Comparison of ENCODE assay signal across 30 mouse cellular contexts in genomic region chr5:86083987-86084386, GRCm38 (mm10). TPM values are rescaled to one million over a fixed set of nuclear protein-coding genes. Genes with fewer than 3 reads are reported as not detected.
"Had no signal": no experiment of that assay in that cellular context is flagged by ENCODE, and none has a peak within 500 bp of the region (broad histone marks: within the 10 kb centered on the region; RNA-seq: fewer than 3 reads in every experiment).

No protein-coding gene starts in this region.

- H3K4me2 ChIP-seq: heart, embryonic 11.5 days; heart, embryonic 13.5 days; heart, embryonic 15.5 days; hindbrain, embryonic 13.5 days; hindbrain, embryonic 15.5 days; limb, embryonic 13.5 days; limb, embryonic 15.5 days; liver, embryonic 13.5 days; liver, embryonic 15.5 days had no signal

- H3K27ac ChIP-seq: heart, adult 2 months; heart, embryonic 13.5 days; heart, embryonic 15.5 days; hindbrain, embryonic 13.5 days; hindbrain, embryonic 15.5 days; hindbrain, postnatal 0 days; limb, embryonic 13.5 days; limb, embryonic 15.5 days; liver, embryonic 13.5 days; liver, embryonic 15.5 days had no signal

- H3K4me3 ChIP-seq: heart, adult 2 months; heart, embryonic 13.5 days; heart, embryonic 15.5 days; hindbrain, embryonic 13.5 days; hindbrain, embryonic 15.5 days; limb, embryonic 13.5 days; limb, embryonic 15.5 days; liver, embryonic 13.5 days; liver, embryonic 15.5 days had no signal

- DNase-seq: forebrain, postnatal 0 days; gastrocnemius, postnatal 14 days; gastrocnemius, postnatal 36 days; heart, adult 11 months; heart, adult 2 months; heart, postnatal 14 days; heart, postnatal 36 days; kidney, adult 11 months; kidney, postnatal 14 days; layer of hippocampus, adult 9-11 months; layer of hippocampus, postnatal 36 days; left cerebral cortex, postnatal 4 days; liver, embryonic 13.5 days; lung, adult 18-20 months had no signal

- ATAC-seq: forebrain, postnatal 0 days; hindbrain, postnatal 0 days had no signal

- H3K4me1 ChIP-seq: heart, embryonic 13.5 days; heart, embryonic 15.5 days; hindbrain, embryonic 13.5 days; hindbrain, embryonic 15.5 days; limb, embryonic 13.5 days; limb, embryonic 15.5 days; liver, embryonic 13.5 days; liver, embryonic 15.5 days had no signal

- H3K9ac ChIP-seq: forebrain, postnatal 0 days; heart, embryonic 13.5 days; heart, embryonic 15.5 days; hindbrain, embryonic 13.5 days; hindbrain, embryonic 15.5 days; limb, embryonic 13.5 days; limb, embryonic 15.5 days; liver, embryonic 13.5 days; liver, embryonic 15.5 days had no signal

- H3K27me3 ChIP-seq: heart, embryonic 13.5 days; heart, embryonic 15.5 days; hindbrain, embryonic 13.5 days; hindbrain, embryonic 15.5 days; limb, embryonic 13.5 days; limb, embryonic 15.5 days; liver, embryonic 13.5 days; liver, embryonic 15.5 days had no signal

- H3K36me3 ChIP-seq: heart, embryonic 13.5 days; heart, embryonic 15.5 days; hindbrain, embryonic 13.5 days; hindbrain, embryonic 15.5 days; limb, embryonic 13.5 days; limb, embryonic 15.5 days; liver, embryonic 13.5 days; liver, embryonic 15.5 days had no signal

- H3K9me3 ChIP-seq: heart, embryonic 13.5 days; heart, embryonic 15.5 days; hindbrain, embryonic 13.5 days; hindbrain, embryonic 15.5 days; limb, embryonic 13.5 days; limb, embryonic 15.5 days; liver, embryonic 13.5 days; liver, embryonic 15.5 days had no signal

RNA-seq across cellular contexts. Expression of gene Stap1, which starts 12.4 kb away (rescaled TPM):
- total RNA-seq: gastrocnemius, adult 18-20 months; gastrocnemius, adult 8-10 months; hindbrain, postnatal 0 days; layer of hippocampus, postnatal 14 days; layer of hippocampus, postnatal 36 days; left cerebral cortex, adult 18-20 months; left cerebral cortex, adult 8-10 months; left cerebral cortex, postnatal 10 days; left cerebral cortex, postnatal 25 days; left cerebral cortex, postnatal 4 days had no signal
